Mouse (Mus musculus): ENCODE results near the gene Shisal2a. TPM values are rescaled to one million over a fixed set of nuclear protein-coding genes. Genes with fewer than 3 reads are reported as not detected.

Gene Shisal2a
- total RNA-seq (2023), result not detected

GRCm38 (mm10) chr4:108383183-108383714 lies at the start of gene Shisal2a:
Gene Shisal2a, minus strand, starts transcription at chr4:108383349.

GRCm38 (mm10) chr4:108406861-108407401 lies 23.8 kb upstream of the Shisal2a start, which contains the start of gene Gpx7:
Gene Gpx7, minus strand, starts transcription at chr4:108406961.

GRCm38 (mm10) chr4:108327730-108328484 lies 55.2 kb downstream of the Shisal2a start, which contains the start of gene Coa7:
Gene Coa7, plus strand, starts transcription at chr4:108328140.

Other genes with a start within 250 kb of the Shisal2a start
- gene Scp2, start 238.4 kb downstream of the Shisal2a start, total RNA-seq (2023), result 100 to 1,000 TPM; 178 to 183 TPM
- gene Echdc2, start 217.9 kb downstream of the Shisal2a start, total RNA-seq (2023), result not detected
- gene Zyg11a, start 165.3 kb downstream of the Shisal2a start, total RNA-seq (2023), result not detected
- gene Zyg11b, start 82.3 kb downstream of the Shisal2a start, total RNA-seq (2023), result 10 to 100 TPM; 27.7 to 32.9 TPM
- gene Coa7, start 55.2 kb downstream of the Shisal2a start, total RNA-seq (2023), result 1 to 10 TPM; 2.4 to 4.9 TPM
- gene Gpx7, start 23.6 kb upstream of the Shisal2a start, total RNA-seq (2023), result under 1 TPM in 1 of 2 experiments, not detected in 1; 0.62 TPM
- 10 to 100 TPM; 42.2 to 42.6 TPM for gene Tut4, start 76.1 kb upstream of the Shisal2a start, total RNA-seq (2023)
- 10 to 100 TPM; 24.5 to 29.2 TPM for gene Prpf38a, start 196.0 kb upstream of the Shisal2a start, total RNA-seq (2023)
- gene Orc1, start 196.1 kb upstream of the Shisal2a start, total RNA-seq (2023), result 1 to 10 TPM; 5.7 to 8.0 TPM
- gene Cc2d1b, start 236.6 kb upstream of the Shisal2a start, total RNA-seq (2023), result 10 to 100 TPM; 39.7 to 40.9 TPM

Data from neutrophil, adult 83 days (primary cell).